Mouse (Mus musculus) limb, embryonic 10.5 days (tissue): ENCODE results near the gene Hmgcl. TPM values are rescaled to one million over a fixed set of nuclear protein-coding genes. Genes with fewer than 3 reads are reported as not detected.

Experiments
- DNase-seq: peaks from one replicate; pipeline ENCODE4 v3.0.0-alpha.2; 2017; ENCODE audit warnings: low spot score
- H3K27ac ChIP-seq: fragments of 300-500 bp; sonication (generic); 2 replicates; pipeline ENCODE4 v1.5.1; 2016; ENCODE audit warnings: mild to moderate bottlenecking
- H3K27me3 ChIP-seq: fragments of 300-500 bp; sonication (generic); 2 replicates; pipeline ENCODE4 v1.6.1; 2016; ENCODE audit warnings: low read depth, mild to moderate bottlenecking; ENCODE audit not compliant: poor library complexity, severe bottlenecking
- H3K36me3 ChIP-seq: fragments of 300-500 bp; sonication (generic); 2 replicates; pipeline ENCODE4 v1.6.1; 2016; ENCODE audit warnings: mild to moderate bottlenecking, moderate library complexity
- H3K4me1 ChIP-seq: fragments of 300-500 bp; sonication (generic); 2 replicates; pipeline ENCODE4 v1.6.1; 2016
- H3K4me3 ChIP-seq: fragments of 300-500 bp; sonication (generic); 2 replicates; pipeline ENCODE4 v1.5.1; 2016; ENCODE audit warnings: mild to moderate bottlenecking, moderate library complexity
- H3K9me3 ChIP-seq: fragments of 300-500 bp; sonication (generic); replicated peaks from 2 replicates; pipeline ENCODE4 v1.6.1; 2016; ENCODE audit warnings: mild to moderate bottlenecking
- WGBS: fragments of 180-500 bp; shearing (Covaris S2); methylation state at CpG from one replicate; pipeline ENCODE4 v1.1.7; 2016; 5-methylcytosine and 5-hydroxymethylcytosine counted together
- polyA plus RNA-seq: library from polyadenylated mRNA; unstranded; fragments of >200 nt; fragmentation: Nextera tagmentation; extraction: Ambion mirVana; gene quantifications from 2 replicates; pipeline ENCODE4 v1.2.1, GENCODE M21; 2016

Gene Hmgcl
- 68.4 and 78.9 TPM in 2 replicates for polyA plus RNA-seq

DNA sequence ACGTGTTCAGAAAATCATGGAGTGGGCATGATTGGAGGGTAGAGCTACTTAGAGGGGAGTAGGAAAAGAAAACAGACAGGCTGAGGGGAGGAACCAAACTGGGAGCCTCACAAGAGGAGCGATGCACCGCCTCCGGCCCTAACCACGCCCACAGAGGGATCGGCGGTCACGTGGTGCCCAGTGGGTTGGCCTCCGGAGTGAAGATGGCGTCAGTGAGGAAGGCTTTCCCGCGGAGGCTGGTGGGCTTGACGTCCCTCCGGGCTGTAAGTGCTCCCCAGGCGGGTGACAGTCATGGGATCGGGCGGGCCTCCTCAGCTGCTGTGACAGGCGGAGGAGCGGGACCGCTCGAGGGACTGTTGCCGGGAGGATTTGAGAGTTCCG, at the start of gene Hmgcl:
Hmgcl (plus strand) TSS at position 171 of the 381 bp plus-strand sequence.
- DNase-seq, result peak; percentile 95
- WGBS, result 0% methylated on average over 23 of the region's 23 CpGs
- no peaks in the 10 kb centered on the region for H3K9me3 ChIP-seq

DNA sequence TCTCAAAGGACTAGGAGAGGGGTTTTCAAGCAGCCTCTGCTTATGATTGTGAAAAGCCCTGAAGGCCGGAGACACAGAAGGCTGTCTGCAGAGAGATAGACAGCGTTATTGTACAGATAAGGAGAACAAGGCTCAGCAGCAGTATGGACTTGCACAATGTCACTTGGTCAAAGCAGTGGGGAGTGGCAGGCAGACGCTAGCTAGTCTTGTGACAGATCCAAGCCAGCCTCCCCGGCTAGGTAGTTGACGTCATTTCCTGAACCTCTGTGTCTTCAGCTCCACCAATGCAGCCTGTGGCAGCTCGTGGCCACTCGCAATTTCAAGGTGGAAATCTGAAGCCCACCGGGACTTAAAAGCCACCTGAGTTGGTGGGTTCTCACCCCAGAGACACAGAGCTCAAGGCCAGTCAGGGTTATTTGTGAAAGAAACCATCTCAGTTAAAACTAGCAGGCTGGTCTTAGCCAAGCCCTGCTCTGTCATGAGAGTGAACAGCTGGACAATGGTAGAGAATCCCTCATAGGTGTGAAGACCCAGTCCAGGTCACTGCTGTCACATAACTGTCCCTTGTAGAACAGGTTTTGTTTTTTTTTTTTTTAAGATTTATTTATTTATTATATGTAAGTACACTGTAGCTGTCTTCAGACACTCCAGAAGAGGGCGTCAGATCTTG, 47.7 kb upstream of the Hmgcl start:
- Histone ChIP-seq H3K9me3 (0 out of 2 replicates have a peak, but pooled peaks cover 2% of the 10 kb centered on the region), H3K36me3 (no peaks in the 10 kb centered on the region), H3K4me3 (no peak overlapping the region), H3K4me1 (peaks cover 6% of the 10 kb centered on the region; the same call in 1 of the 2 replicates), H3K27ac (no peak overlapping the region), H3K27me3 (no peaks in the 10 kb centered on the region)
- 78% methylated on average over 9 of the region's 9 CpGs for WGBS
- no peak for DNase-seq

More for the DNA sequence above, at the start of gene Hmgcl:
- H3K4me1 ChIP-seq, result peaks cover 20% of the 10 kb centered on the region
- H3K27ac ChIP-seq, result peak within 1 kb of the TSS; percentile 64
- peaks cover 4% of the 10 kb centered on the region for H3K36me3 ChIP-seq
- no peaks in the 10 kb centered on the region for H3K27me3 ChIP-seq
- H3K4me3 ChIP-seq, result peak within 1 kb of the TSS; percentile 80

DNA sequence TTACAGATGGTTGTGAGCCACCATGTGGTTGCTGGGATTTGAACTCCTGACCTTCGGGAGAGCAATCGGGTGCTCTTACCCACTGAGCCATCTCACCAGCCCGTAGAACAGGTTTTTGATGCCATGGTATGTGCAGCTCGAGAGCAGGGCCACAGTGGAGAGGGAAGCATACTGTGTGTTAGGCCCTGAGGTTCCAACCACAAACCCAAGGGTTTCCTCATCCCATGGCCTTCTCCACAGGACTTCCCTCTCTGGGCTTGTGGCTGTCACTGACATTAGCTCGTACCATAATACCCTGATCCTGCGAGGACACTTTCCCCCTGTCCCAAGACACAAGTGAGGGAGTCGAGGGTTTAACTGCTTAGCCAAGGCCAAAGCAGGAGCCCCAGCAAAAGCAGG, 47.2 kb upstream of the Hmgcl start:
- Histone ChIP-seq H3K4me1 (peaks cover 6% of the 10 kb centered on the region; the same call in 1 of the 2 replicates), H3K36me3 (no peaks in the 10 kb centered on the region), H3K27ac (no peak overlapping the region), H3K4me3 (no peak overlapping the region), H3K27me3 (no peaks in the 10 kb centered on the region), H3K9me3 (0 out of 2 replicates have a peak, but pooled peaks cover 2% of the 10 kb centered on the region)
- DNase-seq, result no peak
- 90% methylated on average over 7 of the region's 7 CpGs for WGBS

DNA sequence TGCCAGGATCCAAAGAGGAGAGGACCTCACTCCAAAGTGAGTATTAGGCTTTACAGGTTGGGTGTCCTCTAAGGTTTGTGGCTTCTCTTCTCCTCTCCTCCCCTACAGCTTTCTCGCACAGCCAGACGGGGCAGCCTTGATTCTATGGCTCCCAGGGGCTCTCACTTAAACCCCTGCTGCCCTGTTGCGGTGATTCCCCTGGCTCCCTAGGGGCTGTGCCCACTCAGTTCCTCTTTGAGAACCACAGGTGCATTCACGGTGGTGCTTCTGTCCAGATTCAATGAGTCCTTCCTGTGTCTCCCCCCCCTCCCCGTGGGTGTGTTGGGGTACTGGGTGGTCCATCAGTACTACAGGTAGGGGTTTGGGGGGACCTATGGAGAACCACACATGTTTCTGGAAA, 46.2 kb upstream of the Hmgcl start:
- H3K4me3 ChIP-seq, result no peak overlapping the region
- no peaks in the 10 kb centered on the region for H3K36me3 ChIP-seq
- H3K27me3 ChIP-seq, result no peaks in the 10 kb centered on the region
- no peak overlapping the region for H3K27ac ChIP-seq
- no peaks in the 10 kb centered on the region for H3K9me3 ChIP-seq
- peaks cover 6% of the 10 kb centered on the region; the same call in 1 of the 2 replicates for H3K4me1 ChIP-seq
- WGBS, result 86% methylated on average over 5 of the region's 5 CpGs
- DNase-seq, result no peak

DNA sequence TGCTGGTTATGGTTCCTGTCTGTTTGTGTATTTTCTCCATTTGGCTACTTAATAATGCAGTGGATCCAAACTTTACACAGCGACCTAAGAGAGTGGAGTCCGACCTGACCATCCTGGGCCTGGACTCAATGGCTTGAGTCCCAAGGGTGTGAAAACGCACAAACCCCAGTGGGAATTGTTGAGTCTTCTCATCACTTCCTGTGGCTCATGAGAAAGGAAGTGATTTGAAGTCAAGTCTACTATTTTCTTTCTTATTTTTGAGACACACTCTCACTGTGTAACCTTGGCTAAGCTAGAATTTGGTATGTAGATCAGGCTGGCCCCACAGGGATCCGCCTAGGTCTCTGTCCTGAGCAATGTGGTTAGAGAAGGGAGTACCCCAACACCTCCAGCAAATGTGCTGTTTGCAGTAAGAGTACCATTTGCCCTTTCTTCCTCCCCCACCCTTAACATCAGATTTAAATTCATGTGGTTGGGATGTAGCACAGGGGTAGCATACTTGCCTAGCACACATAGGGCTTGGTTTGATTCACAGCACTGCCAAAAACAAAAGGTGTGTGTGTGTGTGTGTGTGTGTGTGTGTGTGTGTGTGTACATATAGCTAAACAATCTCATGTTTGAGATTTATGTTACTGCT, 43.5 kb upstream of the Hmgcl start:
- H3K36me3 ChIP-seq, result no peaks in the 10 kb centered on the region
- no peaks in the 10 kb centered on the region for H3K9me3 ChIP-seq
- H3K4me1 ChIP-seq, result peaks cover 6% of the 10 kb centered on the region; the same call in 1 of the 2 replicates
- DNase-seq, result no peak
- WGBS, result 95% methylated on average over 4 of the region's 4 CpGs
- H3K27ac ChIP-seq, result no peak overlapping the region
- no peaks in the 10 kb centered on the region for H3K27me3 ChIP-seq
- no peak overlapping the region for H3K4me3 ChIP-seq

DNA sequence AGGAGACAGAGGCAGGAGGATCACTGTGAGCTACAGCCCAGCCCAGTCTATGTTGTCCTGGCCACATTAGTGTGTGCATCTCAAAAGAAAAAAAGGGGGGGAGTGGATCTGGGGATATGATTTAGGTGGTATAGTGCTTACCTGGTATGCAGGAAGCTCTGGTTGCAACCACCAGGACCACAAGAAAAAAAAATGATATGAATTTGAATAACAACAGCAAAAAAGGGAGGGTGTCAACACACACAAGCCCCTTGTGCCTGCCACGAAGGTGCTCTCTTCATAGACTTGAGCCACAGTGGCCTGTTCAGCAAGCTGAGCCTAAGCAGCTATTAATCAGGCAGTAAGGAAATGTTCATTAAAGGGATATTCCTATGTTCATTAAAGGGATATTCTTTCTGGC, 41.4 kb upstream of the Hmgcl start:
- 74% methylated on average over 1 of the region's 1 CpGs for WGBS

DNA sequence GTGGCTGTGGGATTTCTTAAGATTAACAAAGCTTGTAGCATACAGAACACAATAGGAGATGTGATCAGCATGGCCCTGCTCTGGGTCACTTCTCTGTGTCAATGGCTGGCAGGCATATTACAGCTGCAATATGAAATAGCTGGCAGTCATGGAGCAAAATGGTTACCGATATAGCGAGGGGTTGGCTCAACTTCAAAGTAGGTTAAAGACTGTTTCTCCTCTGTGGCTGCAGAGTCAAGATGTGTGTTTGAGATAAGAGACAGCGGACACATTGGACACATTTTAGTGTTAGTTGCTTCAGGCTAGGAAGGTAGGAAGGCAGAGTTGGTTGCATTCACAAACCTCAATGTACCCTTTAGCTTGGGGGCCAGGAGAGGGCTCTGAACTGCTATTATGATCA, 39.6 kb upstream of the Hmgcl start:
- H3K9me3 ChIP-seq, result no peaks in the 10 kb centered on the region
- WGBS, result 93% methylated on average over 3 of the region's 3 CpGs
- no peak overlapping the region for H3K27ac ChIP-seq
- H3K4me3 ChIP-seq, result no peak overlapping the region
- DNase-seq, result no peak
- H3K27me3 ChIP-seq, result no peaks in the 10 kb centered on the region
- H3K36me3 ChIP-seq, result no peaks in the 10 kb centered on the region
- H3K4me1 ChIP-seq, result no peaks in the 10 kb centered on the region; the same call in 1 of the 2 replicates

More for the DNA sequence above, 41.4 kb upstream of the Hmgcl start:
- H3K36me3 ChIP-seq, result no peaks in the 10 kb centered on the region
- H3K9me3 ChIP-seq, result no peaks in the 10 kb centered on the region
- DNase-seq, result no peak
- no peak overlapping the region for H3K4me3 ChIP-seq
- H3K27ac ChIP-seq, result no peak overlapping the region
- no peaks in the 10 kb centered on the region; the same call in 1 of the 2 replicates for H3K4me1 ChIP-seq
- no peaks in the 10 kb centered on the region for H3K27me3 ChIP-seq

DNA sequence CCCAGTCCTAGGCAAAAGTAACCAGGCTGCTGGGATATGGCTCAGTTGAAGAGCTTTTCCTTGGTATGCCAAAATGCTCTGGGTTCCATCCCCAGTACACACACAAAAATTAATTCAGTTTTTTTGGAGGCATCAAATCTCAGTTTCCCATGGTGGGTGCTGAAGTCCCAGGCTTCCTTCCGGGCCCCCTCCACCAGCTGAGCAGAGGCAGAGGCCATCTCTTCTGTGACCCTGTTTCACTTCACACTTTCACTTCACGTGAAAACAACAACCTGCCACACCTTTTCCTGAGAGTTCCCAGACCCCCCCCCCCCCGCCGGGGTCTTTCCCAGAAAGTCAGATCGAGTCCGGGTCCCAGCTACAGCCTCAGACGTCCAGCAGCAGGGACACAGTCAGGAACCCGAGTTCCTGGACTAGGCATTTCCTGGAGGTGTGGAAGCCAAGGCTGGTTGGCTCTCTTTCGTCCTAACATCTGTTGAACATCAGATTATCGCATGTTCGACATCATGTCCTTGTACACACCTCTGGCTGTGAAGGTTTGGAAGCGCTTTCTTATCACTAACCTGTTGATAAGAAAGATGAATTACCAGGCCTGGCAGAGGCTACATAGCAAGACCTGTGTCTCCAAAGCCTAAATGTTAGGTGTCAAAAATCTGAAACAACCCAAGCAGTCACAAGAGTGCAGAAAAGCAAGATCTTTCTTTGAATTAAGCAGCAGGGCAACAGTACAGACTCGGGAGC, 36.8 kb upstream of the Hmgcl start:
- no peak overlapping the region for H3K27ac ChIP-seq
- H3K36me3 ChIP-seq, result no peaks in the 10 kb centered on the region
- DNase-seq, result no peak
- H3K4me3 ChIP-seq, result no peak overlapping the region
- no peaks in the 10 kb centered on the region for H3K9me3 ChIP-seq
- H3K27me3 ChIP-seq, result no peaks in the 10 kb centered on the region
- H3K4me1 ChIP-seq, result peaks cover 5% of the 10 kb centered on the region
- 62% methylated on average over 13 of the region's 13 CpGs for WGBS

DNA sequence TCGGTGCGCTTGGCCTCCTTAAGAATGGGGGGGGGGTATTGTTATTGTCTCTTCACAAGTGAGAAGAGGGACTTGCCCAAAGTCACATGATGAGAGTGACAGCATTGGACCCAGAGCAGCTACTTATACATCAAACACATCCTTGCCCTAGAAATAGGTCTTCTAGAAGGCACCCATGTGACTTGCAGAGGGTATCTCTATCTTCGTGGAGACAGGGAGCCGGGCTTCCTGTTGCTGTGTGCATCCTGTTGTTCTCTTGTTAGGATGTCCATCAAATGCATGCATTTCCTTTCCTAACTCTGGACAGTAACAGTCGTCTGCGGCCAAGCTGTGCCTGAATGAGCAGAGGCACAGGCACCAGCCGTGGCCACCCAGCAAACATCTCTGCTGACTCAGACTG, 34.7 kb upstream of the Hmgcl start:
- Histone ChIP-seq H3K4me3 (no peak overlapping the region), H3K9me3 (no peaks in the 10 kb centered on the region), H3K27ac (no peak overlapping the region), H3K27me3 (no peaks in the 10 kb centered on the region), H3K36me3 (no peaks in the 10 kb centered on the region), H3K4me1 (peaks cover 5% of the 10 kb centered on the region)
- WGBS, result 77% methylated on average over 7 of the region's 7 CpGs
- no peak for DNase-seq

DNA sequence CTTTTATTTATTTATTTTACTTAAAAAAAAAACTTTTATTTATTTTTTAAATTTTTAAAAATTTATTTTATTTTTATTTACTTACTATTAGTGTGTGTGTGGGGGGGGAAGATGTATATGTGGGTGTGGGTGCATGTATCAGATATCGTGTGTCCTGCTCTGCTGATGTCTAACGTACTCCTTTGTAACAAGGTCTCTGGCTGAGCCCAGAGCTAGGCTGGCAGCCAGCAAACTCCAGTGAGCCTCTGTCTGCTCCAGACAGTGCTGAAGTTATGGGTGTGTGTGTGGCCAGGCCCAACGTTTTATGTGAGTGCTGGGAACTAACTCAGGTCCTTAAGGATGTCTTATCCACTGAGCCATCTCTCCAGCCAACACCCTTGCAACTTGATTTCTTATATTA, 34.1 kb upstream of the Hmgcl start:
- DNase-seq, result no peak
- H3K9me3 ChIP-seq, result no peaks in the 10 kb centered on the region
- WGBS, result 73% methylated on average over 3 of the region's 3 CpGs
- no peaks in the 10 kb centered on the region for H3K36me3 ChIP-seq
- H3K4me1 ChIP-seq, result peaks cover 5% of the 10 kb centered on the region
- no peak overlapping the region for H3K27ac ChIP-seq
- no peak overlapping the region for H3K4me3 ChIP-seq
- no peaks in the 10 kb centered on the region for H3K27me3 ChIP-seq

DNA sequence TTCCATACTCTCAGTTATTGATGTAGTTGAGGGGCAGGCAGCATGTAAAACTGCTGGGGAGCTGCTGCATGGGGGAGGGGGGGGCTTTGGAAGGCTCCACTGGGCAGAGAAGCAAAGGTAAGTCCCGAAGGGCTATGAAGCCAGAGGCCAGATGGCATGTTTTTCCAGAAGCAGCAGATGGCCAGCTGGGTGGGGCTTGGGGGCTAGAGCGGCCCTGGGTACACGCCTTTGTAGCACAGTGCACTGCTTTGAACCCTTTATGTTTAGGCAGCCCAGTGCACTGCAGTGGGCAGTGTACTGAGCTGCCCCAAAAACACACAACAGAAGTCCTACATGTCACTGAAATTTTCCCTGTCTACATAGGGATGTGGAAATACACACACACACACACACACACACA, 33.4 kb upstream of the Hmgcl start:
- 0 out of 2 replicates have a peak overlapping the region, but pooled peaks have one; percentile 9 for H3K27ac ChIP-seq
- no peak for DNase-seq
- 43% methylated on average over 3 of the region's 3 CpGs for WGBS
- no peaks in the 10 kb centered on the region for H3K9me3 ChIP-seq
- H3K4me3 ChIP-seq, result no peak overlapping the region
- H3K36me3 ChIP-seq, result no peaks in the 10 kb centered on the region
- H3K4me1 ChIP-seq, result peaks cover 5% of the 10 kb centered on the region
- H3K27me3 ChIP-seq, result no peaks in the 10 kb centered on the region

DNA sequence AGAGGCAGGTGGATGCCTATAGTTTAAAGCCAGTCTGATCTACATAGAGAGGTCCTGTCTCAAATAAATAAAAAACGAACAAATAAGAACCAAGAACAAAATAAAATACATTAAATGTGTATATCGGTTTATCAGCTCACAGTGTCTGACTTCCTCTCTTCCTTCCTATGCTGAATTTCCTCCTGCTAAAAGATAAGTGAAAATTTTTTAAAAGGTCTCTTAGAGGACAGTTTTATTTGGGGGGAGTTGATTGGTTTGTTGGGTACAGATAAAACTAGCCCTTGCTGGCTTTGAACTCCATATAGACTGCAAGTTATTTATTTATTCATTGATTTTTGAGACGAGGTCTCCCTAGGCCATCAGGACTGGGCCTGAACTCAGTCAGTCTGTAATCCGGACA, 32.8 kb upstream of the Hmgcl start:
- H3K4me1 ChIP-seq, result peaks cover 5% of the 10 kb centered on the region
- DNase-seq, result no peak
- H3K27me3 ChIP-seq, result no peaks in the 10 kb centered on the region
- no peak overlapping the region for H3K27ac ChIP-seq
- H3K36me3 ChIP-seq, result no peaks in the 10 kb centered on the region
- H3K9me3 ChIP-seq, result no peaks in the 10 kb centered on the region
- H3K4me3 ChIP-seq, result no peak overlapping the region
- WGBS, result 77% methylated on average over 4 of the region's 4 CpGs
